Mouse (Mus musculus): ENCODE measurements around the gene Prkce. TPM values are rescaled to one million over a fixed set of nuclear protein-coding genes. Genes with fewer than 3 reads are reported as not detected.

Gene Prkce
- total and polyA plus RNA-seq, 2 experiments from 2014 or later: 50.8 to 55.8 TPM

- Histone ChIP-seq H3K27ac (no peak overlapping the region), H3K9me3 (ENCODE audit: low read length) (no peaks in the 10 kb centered on the region), H3K9ac (replicated peaks; ENCODE audit: low read length) (no peak overlapping the region), H3K4me3 (ENCODE audit: low read length) (no peak overlapping the region), H3K4me2 (ENCODE audit: low read depth, low read length) (no peak overlapping the region), H3K36me3 (ENCODE audit: insufficient read depth, low read length) (no peaks in the 10 kb centered on the region), H3K27me3 (ENCODE audit: insufficient read depth, low read length) (no peaks in the 10 kb centered on the region), H3K4me1 (ENCODE audit: insufficient read depth, low read length) (no peaks in the 10 kb centered on the region)
- ATAC-seq (no peak), DNase-seq (ENCODE audit: low spot score) (no peak)
- no peak for TF ChIP-seq CTCF (IDR thresholded peaks at IDR 0.05; ENCODE audit: low read depth)
- WGBS: 91% methylated on average over 5 of the region's 5 CpGs
Observed at GRCm38 (mm10) chr17:86397647-86398046, 230.1 kb downstream of the Prkce start.

- Histone ChIP-seq H3K9me3 (ENCODE audit: low read length) (no peaks in the 10 kb centered on the region), H3K36me3 (ENCODE audit: insufficient read depth, low read length) (no peaks in the 10 kb centered on the region), H3K27me3 (ENCODE audit: insufficient read depth, low read length) (no peaks in the 10 kb centered on the region), H3K4me3 (ENCODE audit: low read length) (no peak overlapping the region), H3K4me2 (ENCODE audit: low read depth, low read length) (no peak overlapping the region), H3K27ac (no peak overlapping the region), H3K4me1 (ENCODE audit: insufficient read depth, low read length) (no peaks in the 10 kb centered on the region), H3K9ac (replicated peaks; ENCODE audit: low read length) (no peak overlapping the region)
- TF ChIP-seq CTCF (IDR thresholded peaks at IDR 0.05; ENCODE audit: low read depth): no peak
- DNase-seq (ENCODE audit: low spot score) (no peak), ATAC-seq (no peak)
- WGBS: 100% methylated on average over 1 of the region's 1 CpGs
Observed at GRCm38 (mm10) chr17:86398226-86398625, 230.6 kb downstream of the Prkce start.

DNA sequence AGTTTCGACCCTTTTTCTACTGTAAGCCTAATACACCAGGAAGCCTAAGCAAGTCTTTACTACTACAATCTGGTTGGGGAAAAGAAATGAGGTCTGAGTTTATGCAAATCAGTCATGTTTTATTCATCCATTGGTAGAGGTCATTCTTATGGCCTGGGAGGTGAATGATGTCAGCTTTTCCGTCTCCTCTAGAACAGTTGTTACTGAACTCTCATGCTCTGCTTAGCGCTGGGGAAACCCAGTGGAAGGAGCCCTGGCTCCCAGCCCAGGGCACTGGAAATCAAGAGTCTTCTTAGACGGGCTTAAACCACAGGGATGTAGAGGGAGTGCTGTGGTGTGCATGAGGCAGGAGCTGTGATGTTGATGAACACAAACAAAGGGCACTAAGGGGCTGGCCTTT, 232.4 kb downstream of the Prkce start:
- H3K9me3 ChIP-seq (ENCODE audit: low read length): no peaks in the 10 kb centered on the region
- no peak overlapping the region for H3K9ac ChIP-seq (replicated peaks; ENCODE audit: low read length)
- H3K36me3 ChIP-seq (ENCODE audit: insufficient read depth, low read length): no peaks in the 10 kb centered on the region
- ATAC-seq (no peak), DNase-seq (ENCODE audit: low spot score) (no peak)
- peaks cover 6% of the 10 kb centered on the region for H3K4me1 ChIP-seq (ENCODE audit: insufficient read depth, low read length)
- H3K4me2 ChIP-seq (ENCODE audit: low read depth, low read length): no peak overlapping the region
- no peak for TF ChIP-seq CTCF (IDR thresholded peaks at IDR 0.05; ENCODE audit: low read depth)
- H3K27ac ChIP-seq: no peak overlapping the region
- WGBS: 44% methylated on average over 4 of the region's 4 CpGs
- no peak overlapping the region for H3K4me3 ChIP-seq (ENCODE audit: low read length)
- no peaks in the 10 kb centered on the region for H3K27me3 ChIP-seq (ENCODE audit: insufficient read depth, low read length)

DNA sequence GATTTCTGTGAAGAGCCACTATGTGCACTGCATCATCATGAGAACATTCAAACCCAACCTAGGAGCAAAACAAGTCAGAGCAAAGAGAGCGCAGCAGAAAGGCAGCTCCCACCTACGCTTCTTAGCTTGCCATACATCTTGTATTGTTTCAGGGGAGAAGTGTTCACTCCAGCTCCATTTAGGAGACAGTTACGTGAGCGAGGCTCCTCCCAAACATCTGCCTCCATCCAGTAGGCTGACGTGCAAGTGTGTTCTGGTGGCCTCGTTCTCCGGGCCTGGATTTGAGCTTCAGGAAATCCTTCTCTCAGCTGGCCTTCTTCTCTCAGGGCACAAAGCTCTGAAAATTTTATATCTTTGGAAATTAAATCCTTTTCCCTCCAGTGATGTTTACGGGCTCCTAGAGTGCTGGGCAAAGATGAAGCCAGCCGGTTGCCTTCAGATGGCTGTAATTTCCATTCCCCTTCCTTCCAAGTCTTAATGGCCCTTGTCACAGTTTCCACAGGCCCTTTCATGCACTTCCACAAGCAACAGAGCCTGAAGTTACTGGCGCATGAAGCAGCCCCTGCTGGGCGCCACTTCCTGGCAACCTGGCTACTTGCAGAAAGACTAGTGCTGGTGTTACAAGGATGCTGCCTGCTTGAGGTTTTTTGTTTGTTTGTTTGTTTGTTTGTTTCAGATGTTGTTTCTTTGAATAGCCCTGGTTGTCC, 237.4 kb downstream of the Prkce start:
- peak; percentile 58; the same call in 1 of the 2 replicates for ATAC-seq
- Histone ChIP-seq H3K27me3 (ENCODE audit: insufficient read depth, low read length) (no peaks in the 10 kb centered on the region), H3K9ac (replicated peaks; ENCODE audit: low read length) (no peak overlapping the region)

DNA sequence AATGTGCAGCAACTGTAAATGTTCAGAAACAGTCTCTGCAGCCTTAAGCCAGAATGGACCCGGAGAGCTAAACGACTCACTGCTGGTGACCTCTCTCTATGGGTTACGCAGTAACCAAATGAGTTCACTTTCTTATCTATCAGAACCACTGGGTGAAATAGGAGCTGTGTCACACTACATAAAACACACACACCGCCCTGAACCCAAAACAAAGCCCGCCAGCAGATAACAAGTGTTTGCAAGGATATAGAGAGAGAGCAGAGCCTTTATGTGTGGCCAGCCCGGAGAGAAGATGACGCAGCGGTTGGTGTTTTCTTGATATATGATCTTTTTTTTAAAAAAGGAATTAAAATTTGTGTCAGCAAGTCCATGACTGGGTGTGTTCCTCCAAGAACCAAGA, 238.1 kb downstream of the Prkce start:
- Histone ChIP-seq H3K4me2 (ENCODE audit: low read depth, low read length) (no peak overlapping the region), H3K9ac (replicated peaks; ENCODE audit: low read length) (no peak overlapping the region), H3K9me3 (ENCODE audit: low read length) (no peaks in the 10 kb centered on the region), H3K27me3 (ENCODE audit: insufficient read depth, low read length) (no peaks in the 10 kb centered on the region), H3K4me1 (ENCODE audit: insufficient read depth, low read length) (peaks cover 11% of the 10 kb centered on the region), H3K36me3 (ENCODE audit: insufficient read depth, low read length) (no peaks in the 10 kb centered on the region), H3K4me3 (ENCODE audit: low read length) (no peak overlapping the region), H3K27ac (no peak overlapping the region)
- TF ChIP-seq CTCF (IDR thresholded peaks at IDR 0.05; ENCODE audit: low read depth): no peak
- 83% methylated on average over 8 of the region's 8 CpGs for WGBS
- DNase-seq (ENCODE audit: low spot score): no peak
- no peak for ATAC-seq

More for the DNA sequence above, 237.4 kb downstream of the Prkce start:
- no peak overlapping the region for H3K4me2 ChIP-seq (ENCODE audit: low read depth, low read length)
- DNase-seq (ENCODE audit: low spot score): peak; percentile 76
- peak; percentile 29; the same call in 1 of the 2 replicates for TF ChIP-seq CTCF (IDR thresholded peaks at IDR 0.05; ENCODE audit: low read depth)
- peaks cover 6% of the 10 kb centered on the region for H3K4me1 ChIP-seq (ENCODE audit: insufficient read depth, low read length)
- peak overlapping the region; percentile 61; the same call in 1 of the 2 replicates for H3K27ac ChIP-seq
- no peaks in the 10 kb centered on the region for H3K36me3 ChIP-seq (ENCODE audit: insufficient read depth, low read length)
- WGBS: 41% methylated on average over 11 of the region's 11 CpGs
- H3K9me3 ChIP-seq (ENCODE audit: low read length): no peaks in the 10 kb centered on the region
- H3K4me3 ChIP-seq (ENCODE audit: low read length): no peak overlapping the region

- WGBS: 76% methylated on average over 8 of the region's 8 CpGs
- Histone ChIP-seq H3K9ac (replicated peaks; ENCODE audit: low read length) (no peak overlapping the region), H3K27me3 (ENCODE audit: insufficient read depth, low read length) (no peaks in the 10 kb centered on the region), H3K9me3 (ENCODE audit: low read length) (no peaks in the 10 kb centered on the region), H3K36me3 (ENCODE audit: insufficient read depth, low read length) (no peaks in the 10 kb centered on the region), H3K27ac (no peak overlapping the region), H3K4me2 (ENCODE audit: low read depth, low read length) (no peak overlapping the region), H3K4me3 (ENCODE audit: low read length) (no peak overlapping the region), H3K4me1 (ENCODE audit: insufficient read depth, low read length) (peaks cover 16% of the 10 kb centered on the region)
- DNase-seq (ENCODE audit: low spot score): no peak
- ATAC-seq: no peak
- TF ChIP-seq CTCF (IDR thresholded peaks at IDR 0.05; ENCODE audit: low read depth): no peak
Observed at GRCm38 (mm10) chr17:86407921-86408613, 240.5 kb downstream of the Prkce start.

DNA sequence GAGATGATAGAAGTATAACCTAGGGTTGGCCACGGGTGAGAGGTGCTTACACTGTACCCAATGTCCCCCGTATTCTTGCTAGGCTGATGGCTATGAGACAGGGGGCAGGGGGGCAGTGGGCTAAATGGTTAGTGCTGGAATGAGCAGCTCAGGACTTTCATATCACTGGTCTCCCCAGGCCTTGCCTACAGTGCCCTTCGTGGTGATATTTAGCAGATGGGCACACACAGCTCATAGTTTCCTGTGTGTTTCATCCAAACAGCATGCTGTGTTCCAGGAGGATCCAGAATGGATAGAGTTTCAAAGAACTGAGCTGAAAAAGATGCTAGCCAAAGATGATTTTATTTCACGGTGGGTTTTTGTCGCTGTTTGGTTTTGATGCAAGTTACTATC, 241.0 kb downstream of the Prkce start:
- Histone ChIP-seq H3K4me3 (ENCODE audit: low read length) (no peak overlapping the region), H3K36me3 (ENCODE audit: insufficient read depth, low read length) (no peaks in the 10 kb centered on the region), H3K4me2 (ENCODE audit: low read depth, low read length) (no peak overlapping the region), H3K4me1 (ENCODE audit: insufficient read depth, low read length) (peaks cover 16% of the 10 kb centered on the region), H3K27ac (no peak overlapping the region), H3K9ac (replicated peaks; ENCODE audit: low read length) (no peak overlapping the region), H3K27me3 (ENCODE audit: insufficient read depth, low read length) (no peaks in the 10 kb centered on the region), H3K9me3 (ENCODE audit: low read length) (no peaks in the 10 kb centered on the region)
- 78% methylated on average over 5 of the region's 5 CpGs for whole genome bisulfite sequencing
- DNase-seq (ENCODE audit: low spot score) (no peak), ATAC-seq (no peak)
- TF ChIP-seq CTCF (IDR thresholded peaks at IDR 0.05; ENCODE audit: low read depth): no peak
